ENCODE assay signal across 7 mouse cellular contexts in the genomic region with DNA sequence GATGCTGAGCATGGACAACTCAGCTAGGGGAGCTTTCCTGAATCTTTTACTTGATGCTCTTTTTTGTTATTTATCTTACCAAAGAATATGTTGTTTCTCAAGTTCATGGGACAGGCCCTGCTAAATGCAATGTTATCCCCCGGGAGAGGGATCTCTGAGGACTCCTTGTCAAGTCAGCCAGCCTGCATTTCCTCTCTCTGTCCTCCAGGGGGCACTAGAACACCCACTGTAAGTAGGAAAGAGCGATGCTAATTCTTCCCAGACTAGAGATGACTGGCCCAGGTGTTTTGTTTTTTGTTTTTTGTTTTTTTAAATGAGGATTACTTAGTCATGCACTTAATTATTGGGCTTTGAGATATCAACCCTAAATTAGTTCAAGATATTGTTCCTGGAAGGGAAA.
A peak's percentile ranks its signal among the peaks of the same experiment; 100 is the strongest.
DNase-seq lines count a peak whose midpoint lies in the region; ATAC-seq and TF ChIP-seq lines count a peak whose summit lies in the region.

No protein-coding gene starts in this region.

- no peaks in the 10 kb centered on the region for H3K4me1 ChIP-seq in kidney, adult 2 months (ENCODE audit: control insufficient read depth, insufficient read depth, low read length)
- no peaks in the 10 kb centered on the region for H3K4me1 ChIP-seq in lung, postnatal 0 days (ENCODE audit: insufficient read depth, low read depth, low read length)

- no peak for TF ChIP-seq POLR2A in kidney, adult 2 months (IDR thresholded peaks at IDR 0.05; ENCODE audit: low read depth, low read length)

- no peak overlapping the region for H3K4me2 ChIP-seq in lung, postnatal 0 days (replicated peaks; ENCODE audit: low read depth, low read length)

- 15% methylated on average over 2 of the region's 2 CpGs for WGBS in kidney, adult 2 months
- 15% methylated on average over 2 of the region's 2 CpGs for WGBS in lung, postnatal 0 days

- peak; percentile 31 for DNase-seq in ovary, postnatal 14 days (ENCODE audit: low spot score)
- DNase-seq in ovary, postnatal 10 days (ENCODE audit: low spot score) = no peak
- DNase-seq in adipocyte (ENCODE audit: low spot score) = peak; percentile 37
- peak; percentile 87 for DNase-seq in embryo, embryonic 10 days (ENCODE audit: low spot score)
- DNase-seq in kidney, adult 2 months = peak; percentile 61
- DNase-seq in lung, postnatal 0 days (ENCODE audit: low spot score) = peak; percentile 40
- DNase-seq in testis, postnatal 14 days (ENCODE audit: low spot score) = peak; percentile 21

- no peak for TF ChIP-seq EP300 in lung, postnatal 0 days (IDR thresholded peaks at IDR 0.05)

- H3K9me3 ChIP-seq in lung, postnatal 0 days (ENCODE audit: low read length) = no peaks in the 10 kb centered on the region

- H3K4me3 ChIP-seq in kidney, adult 2 months (ENCODE audit: insufficient read depth, low read depth, low read length) = no peak overlapping the region
- H3K4me3 ChIP-seq in lung, postnatal 0 days (ENCODE audit: low read depth, low read length) = no peak overlapping the region

- H3K27ac ChIP-seq in kidney, adult 2 months (ENCODE audit: insufficient read depth, low read depth, low read length) = no peak overlapping the region
- H3K27ac ChIP-seq in lung, postnatal 0 days (ENCODE audit: low read length) = no peak overlapping the region

- no peaks in the 10 kb centered on the region for H3K36me3 ChIP-seq in kidney, adult 2 months (ENCODE audit: control insufficient read depth, insufficient read depth, low read length)
- no peaks in the 10 kb centered on the region for H3K36me3 ChIP-seq in lung, postnatal 0 days (ENCODE audit: insufficient read depth, low read length)

- H3K27me3 ChIP-seq in kidney, adult 2 months (replicated peaks; ENCODE audit: control insufficient read depth, insufficient read depth, low read length) = no peaks in the 10 kb centered on the region
- no peaks in the 10 kb centered on the region for H3K27me3 ChIP-seq in lung, postnatal 0 days (replicated peaks; ENCODE audit: insufficient read depth, low read length)

- no peak for ATAC-seq in lung, postnatal 0 days

- TF ChIP-seq CTCF in kidney, adult 2 months (conservative IDR thresholded peaks at IDR 0.05; ENCODE audit: insufficient read depth, insufficient read length, low read depth, low read length) = peak; percentile 81
- TF ChIP-seq CTCF in lung, postnatal 0 days (IDR thresholded peaks at IDR 0.05) = peak; percentile 78

- H3K9ac ChIP-seq in lung, postnatal 0 days (replicated peaks; ENCODE audit: low read depth) = no peak overlapping the region
